Mouse (Mus musculus): Measurements from ENCODE around the gene Rhobtb3. TPM values are rescaled to one million over a fixed set of nuclear protein-coding genes. Genes with fewer than 3 reads are reported as not detected.

Gene Rhobtb3
- total RNA-seq, 2 experiments from 2014 or later: 3.2 to 6.0 TPM

Other genes with a start within 250 kb of the Rhobtb3 start
- 100 to 1,000 TPM; 123 to 143 TPM for gene Ell2, start 237.2 kb downstream of the Rhobtb3 start, total RNA-seq (2021)
- 10 to 100 TPM; 23.4 to 24.7 TPM for gene Glrx, start 104.1 kb downstream of the Rhobtb3 start, total RNA-seq (2021)
- not detected for gene Spata9, start 23.2 kb upstream of the Rhobtb3 start, total RNA-seq (2021)
- 10 to 100 TPM; 18.9 to 19.2 TPM for gene Rfesd, start 74.8 kb upstream of the Rhobtb3 start, total RNA-seq (2021)
- gene Gpr150, start 113.1 kb upstream of the Rhobtb3 start, total RNA-seq (2021): not detected
- gene Arsk, start 154.7 kb upstream of the Rhobtb3 start, total RNA-seq (2021): 10 to 100 TPM in 1 of 2 experiments, 1 to 10 TPM in 1; 7.8 to 10.7 TPM
- gene Ttc37, start 154.8 kb upstream of the Rhobtb3 start, total RNA-seq (2021): 10 to 100 TPM; 19.7 to 25.7 TPM